Mouse (Mus musculus): ENCODE results near the gene Gm20388. TPM values are rescaled to one million over a fixed set of nuclear protein-coding genes. Genes with fewer than 3 reads are reported as not detected.

Gene Gm20388
- polyA plus RNA-seq, 1 experiment = 23.9 TPM

GRCm38 (mm10) chr8:123684806-123685205, 3774.2 kb downstream of the Gm20388 start:
- TF ChIP-seq POLR2A (IDR thresholded peaks at IDR 0.05; ENCODE audit: extremely low read depth, insufficient read depth, low read length) (no peak), CTCF (IDR thresholded peaks at IDR 0.05; ENCODE audit: extremely low read depth, insufficient read depth, low read length) (no peak)
- Histone ChIP-seq H3K4me1 (ENCODE audit: control insufficient read depth, insufficient read depth, low read length) (no peaks in the 10 kb centered on the region), H3K27ac (ENCODE audit: insufficient read depth, low read length) (no peak overlapping the region), H3K4me3 (ENCODE audit: insufficient read depth, low read length) (no peak overlapping the region)

- no peaks in the 10 kb centered on the region for H3K4me1 ChIP-seq (ENCODE audit: control insufficient read depth, insufficient read depth, low read length)
- H3K4me3 ChIP-seq (ENCODE audit: insufficient read depth, low read length) = no peak overlapping the region
- TF ChIP-seq POLR2A (IDR thresholded peaks at IDR 0.05; ENCODE audit: extremely low read depth, insufficient read depth, low read length) (no peak), CTCF (IDR thresholded peaks at IDR 0.05; ENCODE audit: extremely low read depth, insufficient read depth, low read length) (no peak)
- no peak overlapping the region for H3K27ac ChIP-seq (ENCODE audit: insufficient read depth, low read length)
Observed at GRCm38 (mm10) chr8:123685477-123685876, 3774.8 kb downstream of the Gm20388 start.

DNA sequence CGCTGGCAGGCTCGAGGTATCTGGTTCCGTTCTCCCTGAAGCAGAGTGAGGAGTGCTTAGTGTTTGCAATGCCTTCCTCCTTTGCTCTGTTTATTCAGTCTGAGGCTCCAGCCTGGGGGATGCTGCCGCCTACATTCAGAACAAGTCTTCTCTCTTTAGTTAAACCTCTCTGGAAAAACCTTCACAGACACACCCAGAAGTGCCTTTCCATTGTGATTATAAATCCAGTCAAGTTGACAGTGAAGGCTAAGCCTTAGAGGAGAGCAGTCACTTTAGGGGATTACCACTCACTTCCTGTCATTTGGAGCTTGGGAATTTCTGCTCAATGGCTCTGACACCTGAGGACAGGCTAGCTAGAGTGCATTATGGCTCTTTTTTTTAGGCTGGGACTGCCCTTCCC, 3777.2 kb downstream of the Gm20388 start:
- Histone ChIP-seq H3K4me3 (ENCODE audit: insufficient read depth, low read length) (no peak overlapping the region), H3K27ac (ENCODE audit: insufficient read depth, low read length) (no peak overlapping the region), H3K4me1 (ENCODE audit: control insufficient read depth, insufficient read depth, low read length) (no peaks in the 10 kb centered on the region)
- no peak for TF ChIP-seq POLR2A (IDR thresholded peaks at IDR 0.05; ENCODE audit: extremely low read depth, insufficient read depth, low read length)
- no peak for TF ChIP-seq CTCF (IDR thresholded peaks at IDR 0.05; ENCODE audit: extremely low read depth, insufficient read depth, low read length)

DNA sequence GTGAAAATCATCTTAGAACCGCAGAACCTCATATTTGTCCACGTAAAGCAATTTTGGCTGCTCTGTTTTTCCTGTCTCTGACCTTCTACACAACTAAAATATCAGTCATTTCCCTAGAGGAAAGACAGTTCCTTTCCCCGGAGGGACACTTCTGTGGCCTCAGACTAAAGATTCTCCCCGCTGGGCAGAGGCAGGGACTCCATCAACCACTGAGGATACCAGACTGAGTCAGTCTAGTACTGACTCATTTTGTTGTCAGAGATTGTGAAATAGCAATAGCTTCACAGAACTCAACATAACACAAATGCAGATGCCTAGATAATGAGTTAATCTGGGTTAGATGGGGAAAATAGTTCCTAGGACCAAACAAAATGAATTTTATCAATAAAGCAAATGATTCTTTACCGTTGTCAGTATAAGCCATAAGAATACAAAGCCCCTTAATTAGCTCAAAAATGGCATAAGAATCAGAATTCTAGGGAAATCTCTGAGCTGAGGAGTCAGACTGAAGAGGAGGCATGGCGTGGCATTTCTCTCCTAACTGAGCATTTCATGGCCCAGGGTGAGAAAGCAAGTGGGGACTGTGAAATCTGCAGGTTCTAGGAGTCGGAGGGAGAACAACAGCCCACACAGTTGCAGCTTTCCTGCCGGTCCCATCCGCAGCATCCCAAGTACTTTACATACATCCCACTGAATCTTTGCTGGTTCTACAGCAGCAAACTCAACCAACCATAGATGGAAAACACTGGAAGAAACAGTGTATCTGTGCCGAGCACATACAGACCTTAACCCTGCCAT, 3781.7 kb downstream of the Gm20388 start:
- no peak for TF ChIP-seq CTCF (IDR thresholded peaks at IDR 0.05; ENCODE audit: extremely low read depth, insufficient read depth, low read length)
- no peak for TF ChIP-seq POLR2A (IDR thresholded peaks at IDR 0.05; ENCODE audit: extremely low read depth, insufficient read depth, low read length)
- Histone ChIP-seq H3K27ac (ENCODE audit: insufficient read depth, low read length) (no peak overlapping the region), H3K4me3 (ENCODE audit: insufficient read depth, low read length) (no peak overlapping the region), H3K4me1 (ENCODE audit: control insufficient read depth, insufficient read depth, low read length) (no peaks in the 10 kb centered on the region)

GRCm38 (mm10) chr8:123696167-123696566, 3785.5 kb downstream of the Gm20388 start:
- Histone ChIP-seq H3K4me3 (ENCODE audit: insufficient read depth, low read length) (no peak overlapping the region), H3K4me1 (ENCODE audit: control insufficient read depth, insufficient read depth, low read length) (no peaks in the 10 kb centered on the region), H3K27ac (ENCODE audit: insufficient read depth, low read length) (no peak overlapping the region)
- TF ChIP-seq POLR2A (IDR thresholded peaks at IDR 0.05; ENCODE audit: extremely low read depth, insufficient read depth, low read length) (no peak), CTCF (IDR thresholded peaks at IDR 0.05; ENCODE audit: extremely low read depth, insufficient read depth, low read length) (no peak)

DNA sequence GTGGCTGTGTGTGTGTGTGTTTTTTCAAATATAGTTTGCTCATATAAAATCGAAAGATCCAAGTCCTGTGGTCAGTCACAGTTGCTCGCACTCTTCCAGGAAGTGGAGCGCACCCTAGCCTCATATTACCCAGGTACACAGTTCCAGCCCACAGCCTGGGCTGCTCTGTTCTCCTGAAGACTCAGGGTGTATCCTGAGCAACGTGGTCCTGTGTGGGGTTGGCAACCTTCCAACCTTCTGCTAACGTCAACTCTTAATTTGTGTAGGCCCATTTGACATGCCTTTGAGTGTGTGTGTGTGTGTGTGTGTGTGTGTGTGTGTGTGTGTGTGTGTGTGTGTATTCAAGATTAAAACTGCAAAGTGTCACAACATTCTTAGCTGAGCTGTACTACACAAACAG, 3786.7 kb downstream of the Gm20388 start:
- no peak overlapping the region for H3K27ac ChIP-seq (ENCODE audit: insufficient read depth, low read length)
- 0 out of 2 replicates have a peak, but pooled peaks cover 1% of the 10 kb centered on the region for H3K4me1 ChIP-seq (ENCODE audit: control insufficient read depth, insufficient read depth, low read length)
- no peak for TF ChIP-seq CTCF (IDR thresholded peaks at IDR 0.05; ENCODE audit: extremely low read depth, insufficient read depth, low read length)
- no peak for TF ChIP-seq POLR2A (IDR thresholded peaks at IDR 0.05; ENCODE audit: extremely low read depth, insufficient read depth, low read length)
- no peak overlapping the region for H3K4me3 ChIP-seq (ENCODE audit: insufficient read depth, low read length)

DNA sequence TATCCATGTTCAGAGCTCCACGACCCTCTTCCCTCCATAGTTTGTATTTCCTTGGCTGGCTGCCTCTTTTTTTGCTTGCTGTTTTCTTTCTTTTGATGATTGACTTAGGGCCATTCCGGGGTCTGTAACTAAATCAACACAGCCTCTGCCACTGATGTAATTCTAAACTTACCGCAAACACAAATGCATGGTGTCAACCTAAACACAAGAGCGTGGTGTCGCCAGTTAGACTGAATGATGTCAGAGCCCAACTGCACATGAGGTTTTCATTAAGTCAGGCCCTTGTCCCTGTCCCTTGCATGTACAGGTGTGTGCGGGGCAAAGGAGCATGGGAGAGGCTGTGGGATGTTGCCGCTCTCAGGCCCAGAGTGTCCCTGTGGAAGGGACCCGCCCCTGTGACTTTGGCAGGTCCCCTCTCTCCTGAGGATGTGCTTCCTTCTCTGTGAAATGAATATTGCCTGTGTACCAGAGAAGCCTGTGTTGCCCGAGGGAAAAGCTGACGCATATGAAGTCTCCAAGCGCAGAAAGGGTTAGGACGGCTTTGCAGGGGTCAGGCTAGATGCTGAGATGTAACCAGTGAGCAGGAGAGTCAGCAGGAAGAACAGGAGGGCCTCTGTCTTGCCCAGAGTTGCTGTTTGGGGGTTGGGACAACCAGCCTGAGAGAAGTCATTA, 3789.9 kb downstream of the Gm20388 start:
- TF ChIP-seq CTCF (IDR thresholded peaks at IDR 0.05; ENCODE audit: extremely low read depth, insufficient read depth, low read length) (no peak), POLR2A (IDR thresholded peaks at IDR 0.05; ENCODE audit: extremely low read depth, insufficient read depth, low read length) (no peak)
- H3K4me3 ChIP-seq (ENCODE audit: insufficient read depth, low read length) = no peak overlapping the region
- H3K4me1 ChIP-seq (ENCODE audit: control insufficient read depth, insufficient read depth, low read length) = peaks cover 5% of the 10 kb centered on the region
- no peak overlapping the region for H3K27ac ChIP-seq (ENCODE audit: insufficient read depth, low read length)

DNA sequence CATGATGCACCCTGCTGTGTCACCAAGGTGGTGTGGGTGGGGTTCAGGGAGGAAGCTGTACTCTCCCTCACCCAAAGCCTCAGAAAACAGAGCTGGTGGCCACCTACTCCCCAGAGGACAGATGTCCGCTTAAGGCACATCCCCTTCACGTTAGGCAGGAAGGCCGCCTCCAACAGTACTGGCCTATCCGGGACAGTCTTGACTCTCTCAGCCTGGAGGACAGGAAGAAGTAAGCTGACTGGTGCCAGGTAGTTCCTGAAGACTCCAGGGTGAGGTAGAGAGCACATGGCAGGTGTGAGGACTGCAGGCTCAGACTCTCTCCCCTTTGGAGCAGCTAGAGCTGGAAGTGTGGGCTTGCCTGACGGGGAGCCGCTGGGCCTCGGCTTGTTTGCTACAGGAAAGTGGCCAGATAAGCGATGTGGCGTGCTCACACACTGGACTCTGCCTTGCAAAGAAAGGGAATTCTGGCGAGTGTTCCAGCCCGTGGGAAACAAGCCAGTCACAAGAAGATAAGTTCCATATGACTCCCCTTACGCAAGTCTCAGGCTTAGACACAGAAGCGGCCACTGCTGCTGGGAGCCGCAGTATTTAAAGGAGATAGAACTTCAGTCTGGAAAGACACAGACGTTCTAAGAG, 3791.4 kb downstream of the Gm20388 start:
- TF ChIP-seq POLR2A (IDR thresholded peaks at IDR 0.05; ENCODE audit: extremely low read depth, insufficient read depth, low read length) (no peak), CTCF (IDR thresholded peaks at IDR 0.05; ENCODE audit: extremely low read depth, insufficient read depth, low read length) (no peak)
- Histone ChIP-seq H3K4me1 (ENCODE audit: control insufficient read depth, insufficient read depth, low read length) (peaks cover 8% of the 10 kb centered on the region), H3K4me3 (ENCODE audit: insufficient read depth, low read length) (no peak overlapping the region), H3K27ac (ENCODE audit: insufficient read depth, low read length) (no peak overlapping the region)

DNA sequence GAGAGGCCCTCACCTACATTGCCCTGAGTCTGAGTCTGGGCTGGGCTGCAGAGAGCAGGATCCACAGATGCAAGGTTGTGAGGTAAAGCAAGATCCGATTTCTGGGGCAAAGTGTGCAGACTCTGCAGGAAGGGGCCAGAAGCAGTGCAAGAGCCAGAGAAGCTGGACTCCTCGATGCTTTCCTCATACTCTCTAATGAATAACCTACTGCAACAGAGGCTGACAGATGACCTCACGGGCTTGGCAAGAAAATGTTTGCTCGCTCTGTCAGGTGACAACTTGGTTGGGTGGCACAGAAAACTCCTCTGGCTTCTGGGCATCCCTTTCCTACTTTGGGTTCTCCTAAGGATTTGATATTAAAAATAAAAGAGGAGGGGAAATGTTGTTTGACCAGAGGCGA, 3794.7 kb downstream of the Gm20388 start:
- TF ChIP-seq POLR2A (IDR thresholded peaks at IDR 0.05; ENCODE audit: extremely low read depth, insufficient read depth, low read length) (no peak), CTCF (IDR thresholded peaks at IDR 0.05; ENCODE audit: extremely low read depth, insufficient read depth, low read length) (no peak)
- Histone ChIP-seq H3K4me1 (ENCODE audit: control insufficient read depth, insufficient read depth, low read length) (peaks cover 8% of the 10 kb centered on the region), H3K27ac (ENCODE audit: insufficient read depth, low read length) (no peak overlapping the region), H3K4me3 (ENCODE audit: insufficient read depth, low read length) (no peak overlapping the region)

Data from cortical plate, adult 2 months (tissue).